Mouse (Mus musculus) lung, embryonic 16.5 days (tissue): Measurements from ENCODE around the gene Tmem220. TPM values are rescaled to one million over a fixed set of nuclear protein-coding genes. Genes with fewer than 3 reads are reported as not detected.

ENCODE experiments used
- ATAC-seq: fragments of 200-750 bp; cut with Nextera tagmentation; 2 replicates; pipeline ENCODE4 v1.8.0; 2017; ENCODE audit warnings: low read depth, mild to moderate bottlenecking, moderate library complexity
- H3K27ac ChIP-seq: fragments of 300-500 bp; sonication (generic); 2 replicates; pipeline ENCODE4 v1.5.1; 2014; ENCODE audit warnings: mild to moderate bottlenecking, control low read depth, low read length
- H3K27me3 ChIP-seq: fragments of 300-500 bp; sonication (generic); 2 replicates; pipeline ENCODE4 v1.6.1; 2014; ENCODE audit warnings: low read depth, low read length, mixed read lengths; ENCODE audit not compliant: control insufficient read depth, insufficient read depth
- H3K36me3 ChIP-seq: fragments of 300-500 bp; sonication (generic); 2 replicates; pipeline ENCODE4 v1.6.1; 2014; ENCODE audit warnings: low read length; ENCODE audit not compliant: control insufficient read depth, insufficient read depth
- H3K4me1 ChIP-seq: fragments of 300-500 bp; sonication (generic); replicated peaks from 2 replicates; pipeline ENCODE4 v1.6.1; 2014; ENCODE audit warnings: low read length, mixed read lengths; ENCODE audit not compliant: control insufficient read depth, insufficient read depth
- H3K4me2 ChIP-seq: fragments of 300-500 bp; sonication (generic); 2 replicates; pipeline ENCODE4 v1.6.1; 2014; ENCODE audit warnings: low read depth, low read length, control low read depth
- H3K4me3 ChIP-seq: fragments of 300-500 bp; sonication (generic); 2 replicates; pipeline ENCODE4 v1.5.1; 2014; ENCODE audit warnings: mild to moderate bottlenecking, low read length, control low read depth
- H3K9ac ChIP-seq: fragments of 300-500 bp; sonication (generic); 2 replicates; pipeline ENCODE4 v1.6.1; 2014; ENCODE audit warnings: low read length, control low read depth
- H3K9me3 ChIP-seq: fragments of 300-500 bp; sonication (generic); 2 replicates; pipeline ENCODE4 v1.6.1; 2016; ENCODE audit warnings: low read length; ENCODE audit not compliant: control insufficient read depth
- WGBS: fragments of 180-500 bp; shearing (Covaris S2); extraction: QIAGEN DNeasy Blood & Tissue Kit; methylation state at CpG from one replicate; pipeline ENCODE4 v1.1.7; 2014; 5-methylcytosine and 5-hydroxymethylcytosine counted together
- polyA plus RNA-seq: library from polyadenylated mRNA; unstranded; fragments of >200 nt; fragmentation: Nextera tagmentation; extraction: Ambion mirVana; gene quantifications from 2 replicates; pipeline ENCODE4 v1.2.1, GENCODE M21; 2015

Gene Tmem220
- polyA plus RNA-seq, 1 experiment from 2014 or later: 2.5 TPM

DNA sequence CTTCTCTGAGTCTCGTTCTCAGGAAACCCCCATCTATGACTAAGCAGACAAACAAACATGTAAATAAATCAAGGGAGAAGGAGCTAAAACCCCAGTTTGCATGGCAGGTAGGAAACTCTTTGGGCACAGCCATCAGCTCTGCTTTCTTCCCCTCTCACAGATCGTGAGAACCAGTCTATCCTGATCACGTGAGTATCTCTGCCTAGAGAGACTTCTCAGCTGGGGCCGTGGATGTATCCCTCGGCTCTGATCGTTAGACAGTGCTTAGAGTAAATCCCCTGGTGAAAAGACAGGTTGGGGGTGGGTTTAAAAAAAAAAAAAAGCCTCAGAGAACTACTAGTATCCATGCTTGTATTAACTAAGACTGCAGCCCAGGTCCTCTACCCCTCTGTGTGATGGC lies 58.3 kb downstream of the Tmem220 start:
- no peaks in the 10 kb centered on the region for H3K4me1 ChIP-seq
- H3K9me3 ChIP-seq: no peaks in the 10 kb centered on the region
- no peaks in the 10 kb centered on the region for H3K36me3 ChIP-seq
- no peak overlapping the region for H3K4me2 ChIP-seq
- H3K4me3 ChIP-seq: no peak overlapping the region
- no peak for ATAC-seq
- WGBS: 64% methylated on average over 6 of the region's 6 CpGs
- H3K27me3 ChIP-seq: peaks cover 16% of the 10 kb centered on the region; the same call in 1 of the 2 replicates
- H3K27ac ChIP-seq: no peak overlapping the region
- H3K9ac ChIP-seq: no peak overlapping the region

DNA sequence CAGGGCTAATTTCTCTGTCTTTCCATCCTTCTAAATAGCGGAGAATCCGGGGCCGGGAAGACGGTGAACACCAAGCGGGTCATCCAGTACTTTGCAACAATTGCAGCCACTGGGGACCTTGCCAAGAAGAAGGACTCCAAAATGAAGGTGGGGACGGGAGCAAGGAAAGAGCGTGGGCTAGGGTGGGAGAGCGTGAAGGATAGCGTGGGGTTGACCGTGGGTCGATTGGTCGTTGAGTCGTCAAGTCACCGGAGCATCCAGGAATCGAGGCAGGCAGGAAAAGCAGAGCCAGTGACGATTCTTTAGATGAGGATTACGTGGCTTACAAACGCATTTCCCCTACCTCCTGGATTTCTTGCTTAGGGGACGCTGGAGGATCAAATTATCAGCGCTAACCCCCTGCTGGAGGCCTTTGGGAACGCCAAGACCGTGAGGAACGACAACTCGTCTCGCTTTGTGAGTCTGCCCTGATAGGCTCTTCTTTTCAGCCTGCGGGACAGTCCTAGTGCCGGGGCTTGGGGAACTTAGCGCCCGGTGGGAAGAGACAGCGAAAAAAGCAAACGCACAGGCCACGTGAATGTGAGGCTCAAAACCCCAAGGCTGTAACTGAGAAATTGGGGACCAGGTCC lies 58.9 kb downstream of the Tmem220 start:
- peaks cover 16% of the 10 kb centered on the region; the same call in 1 of the 2 replicates for H3K27me3 ChIP-seq
- H3K9ac ChIP-seq: no peak overlapping the region
- 38% methylated on average over 32 of the region's 32 CpGs for WGBS
- no peaks in the 10 kb centered on the region for H3K4me1 ChIP-seq
- no peak overlapping the region for H3K4me3 ChIP-seq
- H3K36me3 ChIP-seq: no peaks in the 10 kb centered on the region
- no peaks in the 10 kb centered on the region for H3K9me3 ChIP-seq
- no peak overlapping the region for H3K27ac ChIP-seq
- ATAC-seq: no peak
- no peak overlapping the region for H3K4me2 ChIP-seq

Other genes starting within 250 kb of the Tmem220 start
- 0.94 and 0.99 TPM in 2 replicates for gene Pirt, start 113.2 kb upstream of the Tmem220 start, polyA plus RNA-seq
- not detected in 2 replicates for gene Tmem238l, start 68.5 kb upstream of the Tmem220 start, polyA plus RNA-seq
- 29.1 and 29.2 TPM in 2 replicates for gene Adprm, start 27.4 kb downstream of the Tmem220 start, polyA plus RNA-seq
- gene Sco1, start 27.5 kb downstream of the Tmem220 start, polyA plus RNA-seq: 14.7 and 15.8 TPM in 2 replicates
- gene Myh3, start 53.1 kb downstream of the Tmem220 start, polyA plus RNA-seq: 7.1 and 10.8 TPM in 2 replicates
- 0.05 TPM in 1 of 2 replicates, not detected in the other for gene Myh2, start 145.9 kb downstream of the Tmem220 start, polyA plus RNA-seq
- gene Myh1, start 174.9 kb downstream of the Tmem220 start, polyA plus RNA-seq: 0.35 TPM in 1 of 2 replicates, not detected in the other
- 0.35 TPM in 1 of 2 replicates, not detected in the other for gene Myh4, start 212.9 kb downstream of the Tmem220 start, polyA plus RNA-seq